Mouse (Mus musculus): ENCODE results near the gene Sdk1. TPM values are rescaled to one million over a fixed set of nuclear protein-coding genes. Genes with fewer than 3 reads are reported as not detected.

Sdk1 gene
- total and polyA plus RNA-seq, 3 experiments: 0.04 to 0.87 TPM; not detected in 1

GRCm38 (mm10) chr5:142178164-142178563 lies 936.9 kb downstream of the Sdk1 start:
- in situ Hi-C loops (cut with MboI; ENCODE audit: low pct_ligation_motif_present, low pct_unique_long_range_greater_than_20kb, low sequenced_read_pairs): no loop called here
- no peak for DNase-seq (ENCODE audit: extremely low read depth)
- Histone ChIP-seq H3K4me2 (ENCODE audit: insufficient read depth, low read depth, poor library complexity, severe bottlenecking) (no peak overlapping the region), H3K27me3 (replicated peaks) (peaks cover 73% of the 10 kb centered on the region), H3K9me3 (replicated peaks; ENCODE audit: low read length) (peaks cover 4% of the 10 kb centered on the region), H3K27ac (ENCODE audit: insufficient read depth, low read depth) (no peak overlapping the region), H3K9ac (ENCODE audit: insufficient read depth, low read depth) (no peak overlapping the region), H3K36me3 (replicated peaks in 1 of 2; ENCODE audit: control insufficient read depth in 1 of 2, insufficient read depth in 1 of 2, low read length in 1 of 2) (no peaks in the 10 kb centered on the region), H3K4me1 (ENCODE audit: control insufficient read depth in 1 of 2, insufficient read depth in 2 of 2) (no peaks in the 10 kb centered on the region), H3K4me3 (replicated peaks in 1 of 3; ENCODE audit: low read depth in 2 of 3, low read length in 2 of 3, poor library complexity in 1 of 3) (no peak overlapping the region), H3K79me2 (replicated peaks; ENCODE audit: control insufficient read depth, extremely low read depth, insufficient read depth, poor library complexity, severe bottlenecking) (no peaks in the 10 kb centered on the region)
- TF ChIP-seq NRF1 (IDR thresholded peaks at IDR 0.05; ENCODE audit: low read depth, low read length): no peak
- no peak for TF ChIP-seq MYC (IDR thresholded peaks at IDR 0.05; ENCODE audit: low read depth, low read length)
- TF ChIP-seq CHD2 (IDR thresholded peaks at IDR 0.05; ENCODE audit: low read length): no peak
- TF ChIP-seq PAX5 (IDR thresholded peaks at IDR 0.05; ENCODE audit: low read length): no peak
- TF ChIP-seq CHD1 (IDR thresholded peaks at IDR 0.05; ENCODE audit: low read depth, low read length): no peak
- dilution Hi-C loops (cut with MboI; ENCODE audit: extremely low pct_ligation_motif_present, extremely low pct_unique_long_range_greater_than_20kb, low sequenced_read_pairs): no loop called here

GRCm38 (mm10) chr5:142179304-142179703 lies 938.0 kb downstream of the Sdk1 start:
- H3K4me3 ChIP-seq (replicated peaks in 1 of 3; ENCODE audit: low read depth in 2 of 3, low read length in 2 of 3, poor library complexity in 1 of 3): no peak overlapping the region
- peaks cover 4% of the 10 kb centered on the region for H3K9me3 ChIP-seq (replicated peaks; ENCODE audit: low read length)
- no peaks in the 10 kb centered on the region for H3K79me2 ChIP-seq (replicated peaks; ENCODE audit: control insufficient read depth, extremely low read depth, insufficient read depth, poor library complexity, severe bottlenecking)
- in situ Hi-C loops (cut with MboI; ENCODE audit: low pct_ligation_motif_present, low pct_unique_long_range_greater_than_20kb, low sequenced_read_pairs): no loop called here
- H3K36me3 ChIP-seq (replicated peaks in 1 of 2; ENCODE audit: control insufficient read depth in 1 of 2, insufficient read depth in 1 of 2, low read length in 1 of 2): no peaks in the 10 kb centered on the region
- dilution Hi-C loops (cut with MboI; ENCODE audit: extremely low pct_ligation_motif_present, extremely low pct_unique_long_range_greater_than_20kb, low sequenced_read_pairs): no loop called here
- no peak for DNase-seq (ENCODE audit: extremely low read depth)
- peaks cover 76% of the 10 kb centered on the region for H3K27me3 ChIP-seq (replicated peaks)
- H3K9ac ChIP-seq (ENCODE audit: insufficient read depth, low read depth): no peak overlapping the region
- H3K4me2 ChIP-seq (ENCODE audit: insufficient read depth, low read depth, poor library complexity, severe bottlenecking): no peak overlapping the region
- no peaks in the 10 kb centered on the region for H3K4me1 ChIP-seq (ENCODE audit: control insufficient read depth in 1 of 2, insufficient read depth in 2 of 2)
- no peak overlapping the region for H3K27ac ChIP-seq (ENCODE audit: insufficient read depth, low read depth)
- TF ChIP-seq MYC (IDR thresholded peaks at IDR 0.05; ENCODE audit: low read depth, low read length) (no peak), KAT2A (IDR thresholded peaks at IDR 0.05; ENCODE audit: insufficient replicate concordance, low read length) (no peak), PAX5 (IDR thresholded peaks at IDR 0.05; ENCODE audit: low read length) (no peak), EP300 (IDR thresholded peaks at IDR 0.05; ENCODE audit: low read length) (no peak), NRF1 (IDR thresholded peaks at IDR 0.05; ENCODE audit: low read depth, low read length) (no peak), SIN3A (IDR thresholded peaks at IDR 0.05; ENCODE audit: low read length) (no peak), ELF1 (IDR thresholded peaks at IDR 0.05; ENCODE audit: low read depth, low read length) (no peak), POLR2AphosphoS2 (IDR thresholded peaks at IDR 0.05; ENCODE audit: low read depth, low read length) (no peak), BHLHE40 (IDR thresholded peaks at IDR 0.05; ENCODE audit: low read depth, low read length) (no peak)

DNA sequence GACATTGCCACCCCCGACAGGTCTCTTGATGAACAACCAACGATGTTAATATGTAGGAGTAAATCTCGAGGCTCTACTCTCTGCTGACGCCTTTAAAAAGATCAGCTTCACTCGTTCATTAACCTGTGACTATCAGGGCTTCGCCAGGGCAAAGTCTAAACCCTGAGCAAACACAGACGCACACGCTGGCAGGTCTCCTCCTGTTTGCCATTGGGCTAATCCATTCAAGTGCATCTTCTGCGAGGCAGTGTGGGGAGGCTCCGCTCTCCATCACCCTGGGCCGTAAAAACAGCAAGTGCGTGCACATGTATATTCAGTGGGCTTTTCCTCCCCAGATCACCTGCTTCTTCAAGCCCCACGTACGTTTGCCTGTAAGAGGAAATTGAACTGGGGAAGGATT lies 940.6 kb downstream of the Sdk1 start:
- H3K9ac ChIP-seq (ENCODE audit: insufficient read depth, low read depth): no peak overlapping the region
- in situ Hi-C loops (cut with MboI; ENCODE audit: low pct_ligation_motif_present, low pct_unique_long_range_greater_than_20kb, low sequenced_read_pairs) (no loop called here), dilution Hi-C loops (cut with MboI; ENCODE audit: extremely low pct_ligation_motif_present, extremely low pct_unique_long_range_greater_than_20kb, low sequenced_read_pairs) (no loop called here)
- peaks cover 77% of the 10 kb centered on the region for H3K27me3 ChIP-seq (replicated peaks)
- no peak overlapping the region for H3K4me2 ChIP-seq (ENCODE audit: insufficient read depth, low read depth, poor library complexity, severe bottlenecking)
- H3K4me1 ChIP-seq (ENCODE audit: control insufficient read depth in 1 of 2, insufficient read depth in 2 of 2): no peaks in the 10 kb centered on the region
- no peak overlapping the region for H3K27ac ChIP-seq (ENCODE audit: insufficient read depth, low read depth)
- no peaks in the 10 kb centered on the region for H3K9me3 ChIP-seq (replicated peaks; ENCODE audit: low read length)
- TF ChIP-seq MXI1 (IDR thresholded peaks at IDR 0.05; ENCODE audit: low read depth, low read length) (no peak), IRF4 (IDR thresholded peaks at IDR 0.05; ENCODE audit: low read depth, low read length) (no peak), RAD21 (IDR thresholded peaks at IDR 0.05; ENCODE audit: low read depth, low read length) (no peak), CTCF (conservative IDR thresholded peaks at IDR 0.05 in 1 of 2, IDR thresholded peaks at IDR 0.05 in 1 of 2; ENCODE audit: low read depth in 2 of 2, low read length in 2 of 2) (no peak), POLR2AphosphoS2 (IDR thresholded peaks at IDR 0.05; ENCODE audit: low read depth, low read length) (no peak), HCFC1 (IDR thresholded peaks at IDR 0.05; ENCODE audit: low read depth, low read length) (no peak), ZKSCAN1 (IDR thresholded peaks at IDR 0.05; ENCODE audit: borderline replicate concordance, low read depth, low read length) (no peak), JUND (conservative IDR thresholded peaks at IDR 0.05; ENCODE audit: low read depth, low read length) (no peak), JUN (IDR thresholded peaks at IDR 0.05; ENCODE audit: insufficient read depth, low read depth, low read length) (no peak)
- H3K79me2 ChIP-seq (replicated peaks; ENCODE audit: control insufficient read depth, extremely low read depth, insufficient read depth, poor library complexity, severe bottlenecking): no peaks in the 10 kb centered on the region
- DNase-seq (ENCODE audit: extremely low read depth): no peak
- no peaks in the 10 kb centered on the region for H3K36me3 ChIP-seq (replicated peaks in 1 of 2; ENCODE audit: control insufficient read depth in 1 of 2, insufficient read depth in 1 of 2, low read length in 1 of 2)
- no peak overlapping the region for H3K4me3 ChIP-seq (replicated peaks in 1 of 3; ENCODE audit: low read depth in 2 of 3, low read length in 2 of 3, poor library complexity in 1 of 3)

Measured in CH12.LX (cell line).